Mouse (Mus musculus) embryonic fibroblast, embryonic 13.5 days (primary cell): ENCODE measurements around the gene Phactr3.

ENCODE experiments used
- CTCF ChIP-seq: IDR thresholded peaks from 2 replicates; pipeline ENCODE4 v1.5.1; 2011; ENCODE audit warnings: mild to moderate bottlenecking, control low read depth, low read length, moderate library complexity, borderline replicate concordance; ENCODE audit not compliant: insufficient read depth
- POLR2A ChIP-seq: IDR thresholded peaks from 2 replicates; pipeline ENCODE4 v1.6.1; 2011; ENCODE audit warnings: low read depth, mild to moderate bottlenecking, control low read depth, low read length, moderate library complexity

DNA sequence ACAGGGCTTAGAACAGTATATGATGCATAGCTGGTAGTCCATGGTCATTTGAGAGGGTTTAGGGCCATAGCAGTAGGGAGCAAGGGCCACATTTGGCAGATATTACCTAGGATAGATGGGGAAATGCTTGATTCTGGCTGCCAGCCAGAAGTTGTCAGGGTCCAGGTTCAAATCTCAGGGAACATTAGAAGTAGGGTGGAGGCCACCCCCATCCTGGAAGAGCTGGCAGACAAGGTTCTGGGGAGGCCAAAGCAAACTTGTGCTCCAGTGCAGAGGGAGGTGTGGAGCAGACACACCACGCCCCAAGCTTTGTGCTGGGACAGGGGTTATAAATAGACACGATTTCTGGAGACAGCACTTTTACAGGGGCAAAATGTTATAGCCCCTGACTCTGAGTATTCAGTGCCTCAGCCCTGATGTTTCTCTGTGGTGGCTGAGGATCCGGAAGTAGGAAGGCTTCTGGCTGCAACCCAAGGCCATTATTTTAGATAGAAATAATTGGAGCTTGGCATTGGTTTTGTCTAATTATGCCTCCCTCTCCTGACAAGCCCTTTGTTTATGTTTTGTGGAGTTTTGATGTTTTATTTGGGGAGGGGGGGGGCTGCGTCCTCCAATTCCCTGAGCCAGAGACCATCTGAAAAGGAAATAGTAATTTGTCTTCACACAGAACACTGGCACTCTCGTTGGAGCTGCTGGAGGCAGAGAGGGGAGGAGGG is 208.1 kb downstream of the Phactr3 start:
- TF ChIP-seq CTCF (no peak), POLR2A (no peak)
